Mouse (Mus musculus): ENCODE measurements around the gene Gm10718.
"Not testable (repeated sequence)": the region's sequence is repeated elsewhere in the genome, so short reads cannot be mapped to it uniquely, and the experiment has no call there.

The Gm10718 gene

DNA sequence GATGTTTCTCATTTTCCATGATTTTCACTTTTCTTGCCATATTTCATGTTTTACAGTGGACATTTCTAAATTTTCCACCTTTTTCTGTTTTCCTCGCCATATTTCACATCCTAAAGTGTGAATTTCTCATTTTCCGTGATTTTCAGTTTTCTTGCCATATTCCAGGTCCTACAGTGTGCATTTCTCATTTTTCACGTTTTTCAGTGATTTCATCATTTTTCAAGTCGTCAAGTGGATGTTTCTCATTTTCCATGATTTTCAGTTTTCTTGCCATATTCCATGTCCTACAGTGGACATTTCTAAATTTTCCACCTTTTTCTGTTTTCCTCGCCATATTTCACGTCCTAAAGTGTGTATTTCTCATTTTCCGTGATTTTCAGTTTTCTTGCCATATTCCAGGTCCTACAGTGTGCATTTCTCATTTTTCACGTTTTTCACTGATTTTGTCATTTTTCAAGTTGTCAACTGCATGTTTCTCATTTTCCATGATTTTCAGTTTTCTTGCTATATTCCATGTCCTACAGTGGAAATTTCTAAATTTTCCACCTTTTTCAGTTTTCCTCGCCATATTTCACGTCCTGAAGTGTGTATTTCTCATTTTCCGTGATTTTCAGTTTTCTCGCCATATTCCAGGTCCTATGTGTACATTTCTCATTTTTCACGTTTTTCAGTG is at the start of gene Gm10718:
Gene Gm10718, plus strand, starts transcription at position 236 of the 673 bp plus-strand sequence.
- in situ Hi-C loops (cut with MboI; ENCODE audit: low pct_unique_long_range_greater_than_20kb in 1 of 2, low sequenced_read_pairs in 2 of 2, unreplicated experiment in 1 of 2): not testable (repeated sequence)

GRCm38 (mm10) chr9:3000445-3000972 is 22.8 kb upstream of the Gm10718 start, which contains the start of gene Gm10722:
TSS of gene Gm10722 (plus strand) at chr9:3000922.
- in situ Hi-C loops (cut with MboI; ENCODE audit: low pct_unique_long_range_greater_than_20kb in 1 of 2, low sequenced_read_pairs in 2 of 2, unreplicated experiment in 1 of 2): not testable (repeated sequence)

DNA sequence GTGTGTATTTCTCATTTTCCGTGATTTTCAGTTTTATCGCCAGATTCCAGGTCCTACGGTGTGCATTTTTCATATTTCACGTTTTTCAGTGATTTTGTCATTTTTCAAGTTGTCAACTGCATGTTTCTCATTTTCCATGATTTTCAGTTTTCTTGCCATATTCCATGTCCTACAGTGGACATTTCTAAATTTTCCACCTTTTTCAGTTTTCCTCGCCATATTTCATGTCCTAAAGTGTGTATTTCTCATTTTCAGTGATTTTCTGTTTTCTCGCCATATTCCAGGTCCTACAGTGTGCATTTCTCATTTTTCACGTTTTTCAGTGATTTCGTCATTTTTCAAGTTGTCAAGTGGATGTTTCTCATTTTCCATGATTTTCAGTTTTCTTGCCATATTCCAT is 22.3 kb upstream of the Gm10718 start:
- in situ Hi-C loops (cut with MboI; ENCODE audit: low pct_unique_long_range_greater_than_20kb in 1 of 2, low sequenced_read_pairs in 2 of 2, unreplicated experiment in 1 of 2): not testable (repeated sequence)

- in situ Hi-C loops (cut with MboI; ENCODE audit: low pct_unique_long_range_greater_than_20kb in 1 of 2, low sequenced_read_pairs in 2 of 2, unreplicated experiment in 1 of 2): not testable (repeated sequence)
Measured at GRCm38 (mm10) chr9:3001948-3002659, 21.2 kb upstream of the Gm10718 start.

- in situ Hi-C loops (cut with MboI; ENCODE audit: low pct_unique_long_range_greater_than_20kb in 1 of 2, low sequenced_read_pairs in 2 of 2, unreplicated experiment in 1 of 2): not testable (repeated sequence)
Measured at GRCm38 (mm10) chr9:3002794-3003396, 20.5 kb upstream of the Gm10718 start, which contains the start of gene Gm11168. TSS of gene Gm11168 (plus strand) at chr9:3003346.

DNA sequence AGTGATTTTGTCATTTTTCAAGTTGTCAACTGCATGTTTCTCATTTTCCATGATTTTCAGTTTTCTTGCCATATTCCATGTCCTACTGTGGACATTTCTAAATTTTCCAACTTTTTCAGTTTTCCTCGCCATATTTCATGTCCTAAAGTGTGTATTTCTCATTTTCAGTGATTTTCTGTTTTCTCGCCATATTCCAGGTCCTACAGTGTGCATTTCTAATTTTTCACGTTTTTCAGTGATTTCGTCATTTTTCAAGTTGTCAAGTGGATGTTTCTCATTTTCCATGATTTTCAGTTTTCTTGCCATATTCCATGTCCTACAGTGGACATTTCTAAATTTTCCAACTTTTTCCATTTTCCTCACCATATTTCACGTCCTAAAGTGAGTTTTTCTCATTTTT is 17.2 kb upstream of the Gm10718 start:
- in situ Hi-C loops (cut with MboI; ENCODE audit: low pct_unique_long_range_greater_than_20kb in 1 of 2, low sequenced_read_pairs in 2 of 2, unreplicated experiment in 1 of 2): not testable (repeated sequence)

DNA sequence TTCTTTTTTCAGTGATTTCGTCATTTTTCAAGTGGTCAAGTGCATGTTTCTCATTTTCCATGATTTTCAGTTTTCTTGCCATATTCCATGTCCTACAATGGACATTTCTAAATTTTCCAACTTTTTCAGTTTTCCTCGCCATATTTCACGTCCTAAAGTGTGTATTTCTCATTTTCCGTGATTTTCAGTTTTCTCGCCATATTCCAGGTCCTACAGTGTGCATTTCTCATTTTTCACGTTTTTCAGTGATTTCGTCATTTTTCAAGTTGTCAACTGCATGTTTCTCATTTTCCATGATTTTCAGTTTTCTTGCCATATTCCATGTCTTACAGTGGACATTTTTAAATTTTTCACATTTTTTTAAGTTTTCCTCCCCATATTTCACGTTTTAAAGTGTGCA is 16.7 kb upstream of the Gm10718 start:
- in situ Hi-C loops (cut with MboI; ENCODE audit: low pct_unique_long_range_greater_than_20kb in 1 of 2, low sequenced_read_pairs in 2 of 2, unreplicated experiment in 1 of 2): not testable (repeated sequence)

GRCm38 (mm10) chr9:3007272-3007671 is 16.1 kb upstream of the Gm10718 start:
- in situ Hi-C loops (cut with MboI; ENCODE audit: low pct_unique_long_range_greater_than_20kb in 1 of 2, low sequenced_read_pairs in 2 of 2, unreplicated experiment in 1 of 2): not testable (repeated sequence)

DNA sequence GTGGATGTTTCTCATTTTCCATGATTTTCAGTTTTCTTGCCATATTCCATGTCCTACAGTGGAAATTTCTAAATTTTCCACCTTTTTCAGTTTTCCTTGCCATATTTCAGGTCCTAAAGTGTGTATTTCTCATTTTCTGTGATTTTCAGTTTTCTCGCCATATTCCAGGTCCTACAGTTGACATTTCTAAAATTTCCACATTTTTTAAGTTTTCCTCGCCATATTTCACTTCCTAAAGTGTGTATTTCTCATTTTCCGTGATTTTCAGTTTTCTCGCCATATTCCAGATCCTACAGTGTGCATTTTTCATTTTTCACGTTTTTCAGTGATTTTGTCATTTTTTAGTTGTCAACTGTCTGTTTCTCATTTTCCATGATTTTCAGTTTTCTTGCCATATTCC is 14.0 kb upstream of the Gm10718 start:
- in situ Hi-C loops (cut with MboI; ENCODE audit: low pct_unique_long_range_greater_than_20kb in 1 of 2, low sequenced_read_pairs in 2 of 2, unreplicated experiment in 1 of 2): not testable (repeated sequence)

- in situ Hi-C loops (cut with MboI; ENCODE audit: low pct_unique_long_range_greater_than_20kb in 1 of 2, low sequenced_read_pairs in 2 of 2, unreplicated experiment in 1 of 2): not testable (repeated sequence)
Measured at GRCm38 (mm10) chr9:3012054-3012621, 11.2 kb upstream of the Gm10718 start.

DNA sequence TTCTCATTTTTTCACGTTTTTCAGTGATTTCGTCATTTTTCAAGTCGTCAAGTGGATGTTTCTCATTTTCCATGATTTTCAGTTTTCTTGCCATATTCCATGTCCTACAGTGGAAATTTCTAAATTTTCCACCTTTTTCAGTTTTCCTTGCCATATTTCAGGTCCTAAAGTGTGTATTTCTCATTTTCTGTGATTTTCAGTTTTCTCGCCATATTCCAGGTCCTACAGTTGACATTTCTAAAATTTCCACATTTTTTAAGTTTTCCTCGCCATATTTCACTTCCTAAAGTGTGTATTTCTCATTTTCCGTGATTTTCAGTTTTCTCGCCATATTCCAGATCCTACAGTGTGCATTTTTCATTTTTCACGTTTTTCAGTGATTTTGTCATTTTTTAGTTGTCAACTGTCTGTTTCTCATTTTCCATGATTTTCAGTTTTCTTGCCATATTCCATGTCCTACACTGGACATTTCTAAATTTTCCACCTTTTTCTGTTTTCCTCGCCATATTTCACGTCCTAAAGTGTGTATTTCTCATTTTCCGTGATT is 10.5 kb upstream of the Gm10718 start, which contains the start of gene Gm10721:
Gene Gm10721, plus strand, starts transcription at position 408 of the 547 bp plus-strand sequence.
- in situ Hi-C loops (cut with MboI; ENCODE audit: low pct_unique_long_range_greater_than_20kb in 1 of 2, low sequenced_read_pairs in 2 of 2, unreplicated experiment in 1 of 2): not testable (repeated sequence)

DNA sequence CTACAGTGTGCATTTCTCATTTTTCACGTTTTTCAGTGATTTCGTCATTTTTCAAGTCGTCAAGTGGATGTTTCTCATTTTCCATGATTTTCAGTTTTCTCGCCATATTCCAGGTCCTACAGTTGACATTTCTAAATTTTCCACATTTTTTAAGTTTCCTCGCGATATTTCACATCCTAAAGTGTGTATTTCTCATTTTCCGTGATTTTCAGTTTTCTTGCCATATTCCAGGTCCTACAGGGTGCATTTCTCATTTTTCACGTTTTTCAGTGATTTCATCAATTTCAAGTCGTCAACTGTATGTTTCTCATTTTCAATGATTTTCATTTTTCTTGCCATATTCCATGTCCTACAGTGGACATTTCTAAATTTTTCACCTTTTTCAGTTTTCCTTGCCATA is 8.0 kb upstream of the Gm10718 start, which contains the start of gene Gm10720:
Gene Gm10720, plus strand, starts transcription at position 301 of the 400 bp plus-strand sequence.
- in situ Hi-C loops (cut with MboI; ENCODE audit: low pct_unique_long_range_greater_than_20kb in 1 of 2, low sequenced_read_pairs in 2 of 2, unreplicated experiment in 1 of 2): not testable (repeated sequence)

DNA sequence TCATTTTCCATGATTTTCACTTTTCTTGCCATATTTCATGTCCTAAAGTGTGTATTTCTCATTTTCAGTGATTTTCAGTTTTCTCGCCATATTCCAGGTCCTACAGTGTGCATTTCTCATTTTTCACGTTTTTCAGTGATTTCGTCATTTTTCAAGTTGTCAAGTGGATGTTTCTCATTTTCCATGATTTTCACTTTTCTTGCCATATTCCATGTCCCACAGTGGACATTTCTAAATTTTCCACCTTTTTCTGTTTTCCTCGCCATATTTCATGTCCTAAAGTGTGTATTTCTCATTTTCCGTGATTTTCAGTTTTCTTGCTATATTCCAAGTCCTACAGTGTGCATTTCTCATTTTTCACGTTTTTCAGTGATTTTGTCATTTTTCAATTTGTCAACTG is 7.5 kb upstream of the Gm10718 start:
- in situ Hi-C loops (cut with MboI; ENCODE audit: low pct_unique_long_range_greater_than_20kb in 1 of 2, low sequenced_read_pairs in 2 of 2, unreplicated experiment in 1 of 2): not testable (repeated sequence)

GRCm38 (mm10) chr9:3017108-3017507 is 6.2 kb upstream of the Gm10718 start, which contains the start of gene Gm10719:
TSS of gene Gm10719 (plus strand) at chr9:3017408.
- in situ Hi-C loops (cut with MboI; ENCODE audit: low pct_unique_long_range_greater_than_20kb in 1 of 2, low sequenced_read_pairs in 2 of 2, unreplicated experiment in 1 of 2): not testable (repeated sequence)

DNA sequence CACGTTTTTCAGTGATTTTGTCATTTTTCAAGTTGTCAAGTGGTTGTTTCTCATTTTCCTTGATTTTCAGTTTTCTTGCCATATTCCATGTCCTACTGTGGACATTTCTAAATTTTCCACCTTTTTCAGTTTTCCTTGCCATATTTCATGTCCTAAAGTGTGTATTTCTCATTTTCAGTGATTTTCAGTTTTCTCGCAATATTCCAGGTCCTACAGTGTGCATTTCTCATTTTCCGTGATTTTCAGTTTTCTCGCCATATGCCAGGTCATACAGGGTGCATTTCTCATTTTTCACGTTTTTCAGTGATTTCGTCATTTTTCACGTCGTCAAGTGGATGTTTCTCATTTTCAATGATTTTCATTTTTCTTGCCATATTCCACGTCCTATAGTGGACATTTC is 4.4 kb upstream of the Gm10718 start:
- in situ Hi-C loops (cut with MboI; ENCODE audit: low pct_unique_long_range_greater_than_20kb in 1 of 2, low sequenced_read_pairs in 2 of 2, unreplicated experiment in 1 of 2): not testable (repeated sequence)

DNA sequence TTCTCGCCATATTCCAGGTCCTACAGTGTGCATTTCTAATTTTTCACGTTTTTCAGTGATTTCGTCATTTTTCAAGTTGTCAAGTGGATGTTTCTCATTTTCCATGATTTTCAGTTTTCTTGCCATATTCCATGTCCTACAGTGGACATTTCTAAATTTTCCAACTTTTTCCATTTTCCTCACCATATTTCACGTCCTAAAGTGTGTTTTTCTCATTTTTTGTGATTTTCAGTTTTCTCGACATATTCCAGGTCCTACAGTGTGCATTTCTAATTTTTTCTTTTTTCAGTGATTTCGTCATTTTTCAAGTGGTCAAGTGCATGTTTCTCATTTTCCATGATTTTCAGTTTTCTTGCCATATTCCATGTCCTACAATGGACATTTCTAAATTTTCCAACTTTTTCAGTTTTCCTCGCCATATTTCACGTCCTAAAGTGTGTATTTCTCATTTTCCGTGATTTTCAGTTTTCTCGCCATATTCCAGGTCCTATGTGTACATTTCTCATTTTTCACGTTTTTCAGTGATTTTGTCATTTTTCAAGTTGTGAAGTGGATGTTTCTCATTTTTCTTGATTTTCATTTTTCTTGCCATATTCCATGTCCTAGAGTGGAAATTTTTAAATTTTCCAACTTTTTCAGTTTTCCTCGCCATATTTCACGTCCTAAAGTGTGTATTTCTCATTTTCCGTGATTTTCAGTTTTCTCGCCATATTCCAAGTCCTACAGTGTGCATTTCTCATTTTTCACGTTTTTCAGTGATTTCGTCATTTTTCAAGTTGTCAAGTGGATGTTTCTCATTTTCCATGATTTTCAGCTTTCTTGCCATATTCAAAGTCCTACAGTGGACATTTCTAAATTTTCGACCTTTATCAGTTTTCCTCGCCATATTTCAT is 3.3 kb upstream of the Gm10718 start:
- in situ Hi-C loops (cut with MboI; ENCODE audit: low pct_unique_long_range_greater_than_20kb in 1 of 2, low sequenced_read_pairs in 2 of 2, unreplicated experiment in 1 of 2): not testable (repeated sequence)

DNA sequence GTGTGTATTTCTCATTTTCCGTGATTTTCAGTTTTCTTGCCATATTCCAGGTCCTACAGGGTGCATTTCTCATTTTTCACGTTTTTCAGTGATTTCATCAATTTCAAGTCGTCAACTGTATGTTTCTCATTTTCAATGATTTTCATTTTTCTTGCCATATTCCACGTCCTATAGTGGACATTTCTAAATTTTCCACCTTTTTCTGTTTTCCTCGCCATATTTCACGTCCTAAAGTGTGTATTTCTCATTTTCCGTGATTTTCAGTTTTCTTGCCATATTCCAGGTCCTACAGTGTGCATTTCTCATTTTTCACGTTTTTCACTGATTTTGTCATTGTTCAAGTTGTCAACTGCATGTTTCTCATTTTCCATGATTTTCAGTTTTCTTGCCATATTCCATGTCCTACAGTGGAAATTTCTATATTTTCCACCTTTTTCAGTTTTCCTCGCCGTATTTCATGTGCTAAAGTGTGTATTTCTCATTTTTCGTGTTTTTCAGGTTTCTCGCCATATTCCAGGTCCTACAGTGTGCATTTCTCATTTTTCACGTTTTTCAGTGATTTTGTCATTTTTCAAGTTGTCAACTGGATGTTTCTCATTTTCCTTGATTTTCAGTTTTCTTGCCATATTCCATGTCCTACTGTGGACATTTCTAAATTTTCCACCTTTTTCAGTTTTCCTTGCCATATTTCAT is 885 bp upstream of the Gm10718 start:
- in situ Hi-C loops (cut with MboI; ENCODE audit: low pct_unique_long_range_greater_than_20kb in 1 of 2, low sequenced_read_pairs in 2 of 2, unreplicated experiment in 1 of 2): not testable (repeated sequence)

Data from mouse embryonic stem cell (cell line).